Mouse (Mus musculus): ENCODE data around the gene Slc10a7.

GRCm38 (mm10) chr8:78515132-78515531 is 6.0 kb downstream of the Slc10a7 start:
- TF ChIP-seq CTCF (IDR thresholded peaks at IDR 0.05; ENCODE audit: low read depth, low read length) (no peak), POLR2A (IDR thresholded peaks at IDR 0.05; ENCODE audit: borderline replicate concordance, low read depth, low read length) (no peak)
